Mouse (Mus musculus): ENCODE measurements at regions not wholly inside any gene's neighbourhood (a gene's known extent, or its start where the extent isn't known, plus 50 kb on each side); places are given as distances from the start of the nearest gene placed in this dataset.

- no peak for DNase-seq
Observed at GRCm38 (mm10) chr6:93623541-93623940, 660.2 kb downstream of the Magi1 start.

GRCm38 (mm10) chr6:93616926-93617325 lies 666.8 kb downstream of the Magi1 start:
- DNase-seq: no peak

GRCm38 (mm10) chr6:93600376-93600775 lies 657.1 kb upstream of the Adamts9 start:
- no peak for DNase-seq

GRCm38 (mm10) chr6:93599371-93599770 lies 656.1 kb upstream of the Adamts9 start:
- DNase-seq: no peak

GRCm38 (mm10) chr6:93589935-93590334 lies 646.6 kb upstream of the Adamts9 start:
- DNase-seq: no peak

- DNase-seq: peak; percentile 5 to 15
Observed at GRCm38 (mm10) chr6:93586871-93587270, 643.6 kb upstream of the Adamts9 start.

GRCm38 (mm10) chr6:93581141-93581540 lies 637.8 kb upstream of the Adamts9 start:
- DNase-seq: no peak

- DNase-seq: no peak
Observed at GRCm38 (mm10) chr6:93580716-93581115, 637.4 kb upstream of the Adamts9 start.

GRCm38 (mm10) chr6:93575249-93575648 lies 632.0 kb upstream of the Adamts9 start:
- no peak for DNase-seq

GRCm38 (mm10) chr6:93573679-93574635 lies 630.7 kb upstream of the Adamts9 start:
- DNase-seq: no peak

- DNase-seq: no peak
Observed at GRCm38 (mm10) chr6:93569866-93570265, 626.6 kb upstream of the Adamts9 start.

- no peak for DNase-seq
Observed at GRCm38 (mm10) chr6:93569211-93569610, 625.9 kb upstream of the Adamts9 start.

GRCm38 (mm10) chr6:93566661-93567060 lies 623.4 kb upstream of the Adamts9 start:
- no peak for DNase-seq

GRCm38 (mm10) chr6:93548311-93548710 lies 605.0 kb upstream of the Adamts9 start:
- no peak for DNase-seq

GRCm38 (mm10) chr6:93544246-93544645 lies 601.0 kb upstream of the Adamts9 start:
- DNase-seq: peak in 1 of 2 experiments; percentile 13

- DNase-seq: peak; percentile 21 to 49
Observed at GRCm38 (mm10) chr6:93543354-93544129, 600.2 kb upstream of the Adamts9 start.

GRCm38 (mm10) chr6:93539583-93539982 lies 596.3 kb upstream of the Adamts9 start:
- DNase-seq: no peak

GRCm38 (mm10) chr6:93539171-93539570 lies 595.9 kb upstream of the Adamts9 start:
- DNase-seq: no peak

GRCm38 (mm10) chr6:93537971-93538370 lies 594.7 kb upstream of the Adamts9 start:
- DNase-seq: no peak

- DNase-seq: no peak
Observed at GRCm38 (mm10) chr6:93537126-93537525, 593.8 kb upstream of the Adamts9 start.

- DNase-seq: no peak
Observed at GRCm38 (mm10) chr6:93513818-93514217, 570.5 kb upstream of the Adamts9 start.

GRCm38 (mm10) chr6:93509857-93510256 lies 566.6 kb upstream of the Adamts9 start:
- DNase-seq: peak in 1 of 2 experiments; percentile 7

- DNase-seq: no peak
Observed at GRCm38 (mm10) chr6:93497824-93498223, 554.5 kb upstream of the Adamts9 start.

Data from kidney, postnatal 4 days (tissue).